Mouse (Mus musculus): ENCODE data around the gene Them7.
A peak's percentile ranks its signal among the peaks of the same experiment; 100 is the strongest.

DNA sequence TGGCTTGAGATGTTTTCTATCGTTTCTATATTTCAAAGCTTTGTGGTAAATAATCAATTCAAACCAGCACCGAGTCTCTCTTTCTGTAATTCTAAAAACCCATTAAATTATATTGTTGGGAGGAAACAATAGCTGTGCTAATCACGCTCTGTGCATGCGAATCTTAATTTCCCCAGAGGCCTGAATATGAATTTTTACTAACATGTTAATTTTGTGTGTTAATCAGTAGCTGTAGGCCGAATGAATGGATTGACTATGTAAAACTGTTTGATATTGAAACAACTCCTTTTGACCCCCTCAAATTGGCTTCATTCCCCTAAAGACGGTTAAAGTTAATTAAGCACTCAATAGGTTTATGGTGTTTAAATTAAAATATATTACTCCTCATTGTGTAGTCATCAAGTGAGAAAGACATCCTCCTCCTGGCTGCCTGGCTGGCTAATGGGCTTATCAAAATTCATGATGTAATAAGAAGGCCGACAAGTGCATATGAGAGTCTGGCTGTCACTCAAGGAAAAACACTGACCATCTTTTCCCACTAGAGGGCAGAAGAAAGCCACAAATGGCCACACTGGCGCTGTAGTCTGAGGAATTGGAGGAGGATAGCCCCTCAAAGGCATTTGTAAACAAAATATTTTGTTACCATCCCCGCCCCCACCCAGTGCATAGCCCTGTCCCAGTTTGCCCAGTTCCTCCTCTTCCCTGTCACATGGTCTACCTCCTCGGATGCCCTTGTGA is 110.0 kb downstream of the Them7 start:
- TF ChIP-seq CTCF (IDR thresholded peaks at IDR 0.05; ENCODE audit: low read depth), result peak; percentile 92
- no peak for TF ChIP-seq EP300 (optimal IDR thresholded peaks at IDR 0.05)

All from stomach, postnatal 0 days (tissue).